Mouse (Mus musculus): ENCODE measurements around the gene C2cd6. TPM values are rescaled to one million over a fixed set of nuclear protein-coding genes. Genes with fewer than 3 reads are reported as not detected.

The C2cd6 gene
- not detected in 2 replicates for total RNA-seq (2014; rRNA removed)
- polyA plus RNA-seq (2015; fragmentation: Nextera tagmentation; extraction: Ambion mirVana), result not detected in 2 replicates

DNA sequence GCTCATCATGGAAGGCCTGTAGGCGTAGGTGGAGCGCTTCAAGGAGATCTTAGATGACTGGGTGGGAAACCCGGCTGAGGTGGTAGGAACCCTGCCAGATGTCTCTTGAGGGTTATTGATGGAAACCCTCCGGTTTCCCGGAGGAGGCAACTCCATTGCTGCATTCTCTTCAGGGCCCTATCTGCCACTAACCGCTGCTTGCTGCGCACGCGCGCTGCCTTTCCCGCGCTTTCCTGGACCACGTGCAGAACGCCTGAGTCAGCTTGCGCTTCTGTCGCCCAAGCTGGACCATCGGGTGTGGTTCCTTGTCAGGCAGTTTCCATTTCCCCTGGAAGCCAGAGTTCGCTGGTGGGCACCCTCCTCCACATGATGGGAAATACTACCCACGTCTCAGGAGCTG lies at the start of gene C2cd6:
C2cd6 (minus strand) TSS at position 196 of the 400 bp plus-strand sequence.
- Histone ChIP-seq H3K27ac (ENCODE audit: low read depth, low read length) (no peak within 1 kb of the TSS), H3K4me2 (ENCODE audit: low read depth) (no peak within 1 kb of the TSS), H3K4me3 (ENCODE audit: low read depth, low read length) (no peak within 1 kb of the TSS), H3K27me3 (ENCODE audit: insufficient read depth, low read length) (no peaks in the 10 kb centered on the region), H3K9ac (no peak within 1 kb of the TSS), H3K9me3 (ENCODE audit: low read length) (no peaks in the 10 kb centered on the region), H3K36me3 (ENCODE audit: insufficient read depth) (peaks cover 10% of the 10 kb centered on the region; the same call in 1 of the 2 replicates), H3K4me1 (ENCODE audit: insufficient read depth) (no peaks in the 10 kb centered on the region)
- DNase-seq (no peak), ATAC-seq (no peak)
- TF ChIP-seq CTCF (IDR thresholded peaks at IDR 0.05; ENCODE audit: low read depth), result no peak
- 93% methylated on average over 19 of the region's 19 CpGs for WGBS

DNA sequence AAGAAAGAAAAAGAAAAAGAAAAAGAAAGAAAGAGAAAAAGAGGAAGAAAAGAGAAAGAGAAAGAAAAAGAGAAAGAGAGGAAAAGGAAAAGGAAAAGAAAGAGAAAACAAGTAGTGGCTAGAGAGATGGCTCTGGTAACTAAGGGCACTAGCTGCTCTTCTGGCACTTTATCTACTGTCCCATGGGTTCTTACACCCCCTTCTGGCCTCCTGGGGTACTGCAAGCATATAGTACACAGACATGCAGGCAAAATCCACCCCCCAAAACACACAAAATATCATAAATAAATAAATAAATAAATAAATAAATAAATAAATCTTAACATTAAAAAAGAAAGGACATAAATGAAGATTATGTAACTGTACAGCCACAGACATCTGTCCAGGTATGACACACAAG lies 48.1 kb upstream of the C2cd6 start:
- H3K4me3 ChIP-seq (ENCODE audit: low read depth, low read length), result no peak overlapping the region
- H3K4me2 ChIP-seq (ENCODE audit: low read depth), result no peak overlapping the region
- TF ChIP-seq CTCF (IDR thresholded peaks at IDR 0.05; ENCODE audit: low read depth), result peak; percentile 66
- no peak for ATAC-seq
- no peak overlapping the region for H3K9ac ChIP-seq
- no peak overlapping the region for H3K27ac ChIP-seq (ENCODE audit: low read depth, low read length)
- no peaks in the 10 kb centered on the region for H3K36me3 ChIP-seq (ENCODE audit: insufficient read depth)
- DNase-seq, result peak; percentile 32
- no peaks in the 10 kb centered on the region for H3K27me3 ChIP-seq (ENCODE audit: insufficient read depth, low read length)
- no peaks in the 10 kb centered on the region for H3K9me3 ChIP-seq (ENCODE audit: low read length)
- no peaks in the 10 kb centered on the region for H3K4me1 ChIP-seq (ENCODE audit: insufficient read depth)

DNA sequence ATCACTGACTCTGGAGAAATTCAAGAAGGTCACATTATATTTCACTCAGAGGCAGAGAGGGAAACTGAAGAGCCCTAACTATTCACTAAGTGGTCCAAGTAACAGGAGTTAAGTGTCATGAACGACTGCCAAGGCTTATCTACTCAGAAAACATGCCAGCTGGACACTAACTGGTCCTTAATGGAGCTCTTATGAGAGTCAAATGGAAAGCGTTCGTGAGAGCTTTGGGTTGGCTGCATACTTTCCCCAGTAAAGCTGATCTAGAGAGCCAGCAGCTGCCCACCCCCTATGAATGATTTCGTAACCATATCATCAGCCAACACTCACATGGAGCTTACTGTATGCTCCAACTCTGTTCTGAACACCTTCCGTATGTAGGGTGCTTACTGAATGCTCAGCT lies 39.7 kb upstream of the C2cd6 start:
- H3K4me3 ChIP-seq (ENCODE audit: low read depth, low read length), result no peak overlapping the region
- TF ChIP-seq CTCF (IDR thresholded peaks at IDR 0.05; ENCODE audit: low read depth), result no peak
- no peaks in the 10 kb centered on the region for H3K36me3 ChIP-seq (ENCODE audit: insufficient read depth)
- H3K27ac ChIP-seq (ENCODE audit: low read depth, low read length), result no peak overlapping the region
- no peak for ATAC-seq
- H3K9ac ChIP-seq, result no peak overlapping the region
- H3K4me1 ChIP-seq (ENCODE audit: insufficient read depth), result no peaks in the 10 kb centered on the region
- whole genome bisulfite sequencing, result 74% methylated on average over 5 of the region's 5 CpGs
- DNase-seq, result no peak
- H3K27me3 ChIP-seq (ENCODE audit: insufficient read depth, low read length), result no peaks in the 10 kb centered on the region
- no peaks in the 10 kb centered on the region for H3K9me3 ChIP-seq (ENCODE audit: low read length)
- H3K4me2 ChIP-seq (ENCODE audit: low read depth), result no peak overlapping the region

GRCm38 (mm10) chr1:59128879-59129278 lies 34.2 kb upstream of the C2cd6 start:
- H3K27ac ChIP-seq (ENCODE audit: low read depth, low read length), result no peak overlapping the region
- no peak for TF ChIP-seq CTCF (IDR thresholded peaks at IDR 0.05; ENCODE audit: low read depth)
- no peaks in the 10 kb centered on the region for H3K9me3 ChIP-seq (ENCODE audit: low read length)
- DNase-seq, result no peak
- WGBS, result 79% methylated on average over 7 of the region's 7 CpGs
- no peak for ATAC-seq
- H3K27me3 ChIP-seq (ENCODE audit: insufficient read depth, low read length), result no peaks in the 10 kb centered on the region
- H3K4me2 ChIP-seq (ENCODE audit: low read depth), result no peak overlapping the region
- no peaks in the 10 kb centered on the region for H3K36me3 ChIP-seq (ENCODE audit: insufficient read depth)
- no peak overlapping the region for H3K9ac ChIP-seq
- no peak overlapping the region for H3K4me3 ChIP-seq (ENCODE audit: low read depth, low read length)
- no peaks in the 10 kb centered on the region for H3K4me1 ChIP-seq (ENCODE audit: insufficient read depth)

- no peak for TF ChIP-seq CTCF (IDR thresholded peaks at IDR 0.05; ENCODE audit: low read depth)
Observed at GRCm38 (mm10) chr1:59125558-59125957, 30.9 kb upstream of the C2cd6 start.

GRCm38 (mm10) chr1:59119720-59120457 lies 25.2 kb upstream of the C2cd6 start, which contains the start of gene Tmem237:
Tmem237 (minus strand) TSS chr1:59120408.
- Histone ChIP-seq H3K27me3 (ENCODE audit: insufficient read depth, low read length) (no peaks in the 10 kb centered on the region), H3K4me1 (ENCODE audit: insufficient read depth) (no peaks in the 10 kb centered on the region), H3K9ac (peak within 1 kb of the TSS; percentile 97), H3K9me3 (ENCODE audit: low read length) (no peaks in the 10 kb centered on the region), H3K36me3 (ENCODE audit: insufficient read depth) (peaks cover 12% of the 10 kb centered on the region; the same call in 1 of the 2 replicates), H3K4me2 (ENCODE audit: low read depth) (peak within 1 kb of the TSS; percentile 91), H3K4me3 (ENCODE audit: low read depth, low read length) (peak within 1 kb of the TSS; percentile 69), H3K27ac (ENCODE audit: low read depth, low read length) (peak within 1 kb of the TSS; percentile 95)
- DNase-seq, result peak; percentile 96
- TF ChIP-seq CTCF (IDR thresholded peaks at IDR 0.05; ENCODE audit: low read depth), result no peak
- WGBS, result 3% methylated on average over 74 of the region's 74 CpGs
- peak; percentile 97 for ATAC-seq

More at GRCm38 (mm10) chr1:59125558-59125957, 30.9 kb upstream of the C2cd6 start:
- Histone ChIP-seq H3K4me1 (ENCODE audit: insufficient read depth) (no peaks in the 10 kb centered on the region), H3K36me3 (ENCODE audit: insufficient read depth) (no peaks in the 10 kb centered on the region), H3K27me3 (ENCODE audit: insufficient read depth, low read length) (no peaks in the 10 kb centered on the region), H3K4me2 (ENCODE audit: low read depth) (no peak overlapping the region), H3K9me3 (ENCODE audit: low read length) (no peaks in the 10 kb centered on the region), H3K4me3 (ENCODE audit: low read depth, low read length) (no peak overlapping the region), H3K27ac (ENCODE audit: low read depth, low read length) (no peak overlapping the region), H3K9ac (no peak overlapping the region)
- no peak for ATAC-seq
- DNase-seq, result no peak
- 81% methylated on average over 5 of the region's 5 CpGs for WGBS

DNA sequence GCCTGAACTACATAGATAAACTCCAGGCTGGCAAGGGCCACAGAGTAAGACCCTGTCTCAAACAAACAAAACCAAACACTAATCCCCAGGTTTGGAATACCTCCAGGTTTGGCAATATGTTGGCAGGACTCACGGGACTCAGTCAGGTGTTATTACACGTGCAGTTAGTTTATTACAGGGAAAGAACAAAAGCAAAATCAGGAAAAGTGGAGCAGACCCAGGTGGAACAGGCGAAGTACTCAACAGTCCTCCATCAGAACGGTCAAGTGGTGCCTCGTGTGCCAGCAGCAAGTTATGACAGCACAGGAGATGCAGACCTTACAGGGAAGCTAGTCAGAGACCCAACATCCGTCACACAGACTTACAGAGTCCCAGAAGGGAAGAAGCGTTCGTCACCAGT lies 15.8 kb upstream of the C2cd6 start:
- no peak for ATAC-seq
- no peak overlapping the region for H3K4me3 ChIP-seq (ENCODE audit: low read depth, low read length)
- no peaks in the 10 kb centered on the region for H3K27me3 ChIP-seq (ENCODE audit: insufficient read depth, low read length)
- no peak for DNase-seq
- peaks cover 62% of the 10 kb centered on the region for H3K36me3 ChIP-seq (ENCODE audit: insufficient read depth)
- no peaks in the 10 kb centered on the region for H3K9me3 ChIP-seq (ENCODE audit: low read length)
- no peak overlapping the region for H3K9ac ChIP-seq
- 78% methylated on average over 8 of the region's 8 CpGs for WGBS
- TF ChIP-seq CTCF (IDR thresholded peaks at IDR 0.05; ENCODE audit: low read depth), result no peak
- H3K4me2 ChIP-seq (ENCODE audit: low read depth), result no peak overlapping the region
- H3K4me1 ChIP-seq (ENCODE audit: insufficient read depth), result no peaks in the 10 kb centered on the region
- H3K27ac ChIP-seq (ENCODE audit: low read depth, low read length), result no peak overlapping the region
